Mouse (Mus musculus): ENCODE measurements at regions not wholly inside any gene's neighbourhood (a gene's known extent, or its start where the extent isn't known, plus 50 kb on each side); places are given as distances from the start of the nearest gene placed in this dataset.

DNA sequence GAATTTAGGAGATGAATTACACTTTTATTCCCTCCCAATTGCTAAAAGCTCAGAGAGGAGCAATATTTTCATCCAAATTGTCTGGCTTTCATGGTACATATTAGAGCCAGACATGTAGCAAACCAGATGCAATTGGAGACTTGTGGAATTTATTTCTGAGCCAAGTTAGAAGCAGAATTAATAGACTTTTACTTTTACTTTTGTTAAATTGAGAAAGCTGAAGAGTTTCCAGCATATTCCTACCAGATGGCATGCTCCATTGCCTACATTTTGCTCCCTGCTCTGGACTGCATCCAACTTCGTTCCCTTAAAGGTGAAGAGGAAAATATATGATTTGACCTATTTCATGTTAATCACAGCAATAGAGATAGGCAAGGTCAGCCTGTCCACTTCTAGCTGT lies 646.4 kb upstream of the Slit2 start:
- DNase-seq (ENCODE audit: low spot score), result peak; percentile 61

DNA sequence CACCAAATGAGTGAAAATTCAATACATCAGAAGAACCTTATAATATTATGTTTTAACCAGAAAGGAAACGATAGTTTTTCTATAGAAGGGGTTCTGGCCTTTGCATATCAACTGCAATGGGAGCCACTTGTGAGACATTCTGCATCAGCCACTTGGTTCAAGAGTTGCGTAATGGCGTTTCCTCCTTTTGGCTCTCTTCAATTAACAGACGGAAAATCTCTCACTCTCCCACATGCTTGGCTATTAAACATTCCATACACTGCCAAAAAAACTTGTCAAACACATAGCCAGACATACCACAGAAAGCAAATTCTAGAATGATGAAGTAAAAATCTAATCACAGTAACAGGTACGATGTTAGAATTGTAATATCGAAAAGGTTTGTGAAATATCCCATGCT lies 643.1 kb upstream of the Slit2 start:
- DNase-seq (ENCODE audit: low spot score), result no peak

DNA sequence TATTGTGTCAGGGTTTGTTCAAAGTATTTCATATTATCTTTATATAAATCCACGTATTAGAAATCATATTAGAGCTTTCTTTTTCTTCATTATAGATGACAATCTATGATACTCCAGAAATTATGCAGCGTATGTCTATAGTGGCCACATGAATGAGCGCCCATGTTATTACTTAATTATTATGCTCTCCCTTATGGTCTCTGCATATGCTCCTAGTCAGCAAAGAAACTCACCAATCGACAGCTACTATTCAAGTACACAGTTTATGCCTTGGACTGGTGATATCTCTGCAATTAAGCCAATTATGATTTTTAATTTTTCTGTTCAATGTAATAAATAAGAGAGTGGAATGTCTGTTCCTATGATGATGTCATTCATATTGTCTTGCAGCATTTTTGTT lies 612.8 kb upstream of the Slit2 start:
- DNase-seq (ENCODE audit: low spot score), result no peak

DNA sequence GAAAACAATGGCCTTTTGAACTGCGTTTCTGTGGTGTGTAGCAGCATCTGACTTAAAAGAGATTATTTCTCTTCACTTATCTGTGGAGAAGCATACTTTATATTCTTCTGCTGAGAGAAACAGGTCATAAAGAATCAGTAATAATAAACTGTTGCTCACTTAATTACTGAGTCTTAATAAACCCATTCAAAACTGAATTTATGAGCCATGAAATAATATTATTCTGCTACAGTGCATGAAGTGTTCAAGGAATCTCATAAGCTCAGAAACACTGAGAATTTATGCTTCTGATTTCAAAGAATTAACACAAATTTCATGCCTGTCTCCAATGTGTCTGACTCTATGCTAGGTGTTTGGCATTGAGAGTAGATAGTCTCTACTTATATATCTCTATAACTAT lies 597.0 kb upstream of the Slit2 start:
- DNase-seq (ENCODE audit: low spot score), result no peak

DNA sequence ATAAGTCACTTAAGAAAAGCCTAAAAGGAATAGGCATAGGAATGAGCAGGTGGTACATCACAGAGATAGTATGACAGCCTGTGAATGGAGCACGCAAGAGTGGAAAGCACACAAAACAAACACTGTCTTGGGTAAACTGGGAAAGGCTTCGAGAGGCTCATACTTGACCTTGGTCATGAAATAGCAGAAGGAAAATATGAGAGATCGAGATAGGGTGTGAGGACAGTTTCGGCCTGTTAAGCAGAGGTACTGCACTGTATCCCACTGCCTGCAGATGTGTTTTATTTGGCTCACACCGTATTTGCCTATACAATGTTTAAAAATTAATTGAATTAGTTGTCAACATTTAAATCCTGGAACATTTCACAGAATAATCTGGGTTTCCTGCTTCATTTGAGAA lies 596.2 kb upstream of the Slit2 start:
- DNase-seq (ENCODE audit: low spot score), result no peak

DNA sequence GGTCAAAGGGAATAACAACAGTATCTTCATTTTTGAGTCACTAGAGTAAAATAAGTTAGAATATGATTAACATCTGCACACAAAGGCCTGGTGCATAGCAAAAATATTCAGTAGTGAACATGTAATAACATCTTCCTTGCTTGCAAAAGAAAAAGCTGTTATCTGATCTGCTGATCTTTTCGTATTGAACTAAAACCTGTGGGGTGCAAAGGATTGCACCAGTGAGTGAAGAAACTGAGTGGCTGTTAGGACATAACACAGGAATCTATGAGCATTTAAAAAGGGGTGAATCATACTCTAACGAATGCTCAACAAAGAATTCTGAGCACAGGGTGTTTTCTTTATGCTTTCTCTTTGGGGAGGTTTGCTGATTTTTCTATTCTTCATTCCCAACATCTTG lies 592.2 kb upstream of the Slit2 start:
- DNase-seq (ENCODE audit: low spot score), result no peak

DNA sequence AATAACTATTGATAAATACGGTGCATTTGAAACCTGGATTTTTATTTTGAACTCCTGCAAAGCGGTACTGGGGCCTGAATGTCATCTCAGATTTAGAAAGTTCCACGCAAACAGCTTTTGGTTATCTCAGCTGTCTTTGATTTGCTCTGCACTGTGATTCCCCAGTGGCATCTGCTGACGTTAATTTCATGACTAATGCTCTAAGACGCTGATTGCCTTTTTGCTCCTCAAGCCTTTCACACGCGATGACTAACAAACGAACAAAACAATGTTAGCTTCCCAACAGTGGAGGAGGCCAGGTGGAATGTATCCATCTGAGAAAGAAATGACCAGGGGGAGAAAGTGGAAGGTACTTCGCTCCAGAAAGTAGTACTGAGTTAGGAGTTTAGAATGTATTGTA lies 586.1 kb upstream of the Slit2 start:
- peak; percentile 26 for DNase-seq (ENCODE audit: low spot score)

DNA sequence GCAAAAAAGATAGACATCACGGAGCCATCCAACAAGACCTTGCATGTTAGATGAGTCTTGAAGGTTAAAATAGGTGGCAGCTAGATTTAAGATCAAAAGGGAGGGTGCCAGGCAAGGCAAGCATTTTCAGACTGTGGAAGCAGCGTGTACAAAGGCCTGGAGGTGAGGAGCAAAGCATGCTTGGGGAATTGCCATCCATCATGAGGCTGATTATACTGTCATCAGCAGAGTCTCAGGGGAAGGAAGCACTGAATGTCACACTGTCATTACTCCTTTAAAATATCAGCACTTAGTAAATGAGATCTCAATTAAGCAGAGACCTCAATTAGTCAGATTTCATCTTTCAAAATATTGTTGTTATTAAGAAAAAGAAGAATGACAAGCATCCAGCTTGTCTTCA lies 561.0 kb upstream of the Slit2 start:
- no peak for DNase-seq (ENCODE audit: low spot score)

DNA sequence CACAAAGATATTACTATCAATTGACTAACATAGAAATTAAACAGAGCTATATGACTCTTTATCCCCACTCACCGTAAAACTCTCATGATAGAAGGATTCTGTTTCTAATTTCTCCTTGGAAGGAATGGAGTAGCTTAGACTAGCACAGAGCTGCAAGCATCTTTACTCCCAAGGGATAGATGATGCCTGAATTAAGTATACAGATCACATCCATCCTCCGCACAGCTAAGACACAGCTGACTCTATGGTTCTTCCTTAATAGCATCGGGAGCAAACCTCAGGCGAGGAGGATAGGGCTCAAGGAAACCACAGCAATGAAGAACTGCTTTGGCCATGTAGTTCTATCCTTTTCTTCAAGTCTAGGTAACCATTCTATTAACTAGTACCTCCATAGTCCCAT lies 556.9 kb upstream of the Slit2 start:
- DNase-seq (ENCODE audit: low spot score), result no peak

DNA sequence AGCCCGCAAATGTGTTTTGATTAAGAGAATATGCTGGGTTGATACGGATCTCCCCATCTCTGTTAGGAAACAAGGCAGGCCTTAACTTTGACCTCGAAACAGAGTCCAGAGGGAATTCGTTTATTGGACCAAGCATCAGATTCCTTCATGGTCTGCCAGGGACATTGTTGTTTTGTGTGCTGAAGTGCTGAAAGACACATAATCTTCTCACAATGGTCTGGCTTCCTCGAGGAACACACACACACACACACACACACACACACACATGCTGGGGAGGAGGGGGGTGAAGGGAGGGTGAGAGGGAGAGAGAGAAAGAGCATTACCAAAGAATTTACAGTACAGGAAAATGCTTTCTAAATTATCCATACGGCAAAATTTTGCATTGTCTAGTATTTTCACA lies 556.5 kb upstream of the Slit2 start:
- DNase-seq (ENCODE audit: low spot score), result peak; percentile 58

DNA sequence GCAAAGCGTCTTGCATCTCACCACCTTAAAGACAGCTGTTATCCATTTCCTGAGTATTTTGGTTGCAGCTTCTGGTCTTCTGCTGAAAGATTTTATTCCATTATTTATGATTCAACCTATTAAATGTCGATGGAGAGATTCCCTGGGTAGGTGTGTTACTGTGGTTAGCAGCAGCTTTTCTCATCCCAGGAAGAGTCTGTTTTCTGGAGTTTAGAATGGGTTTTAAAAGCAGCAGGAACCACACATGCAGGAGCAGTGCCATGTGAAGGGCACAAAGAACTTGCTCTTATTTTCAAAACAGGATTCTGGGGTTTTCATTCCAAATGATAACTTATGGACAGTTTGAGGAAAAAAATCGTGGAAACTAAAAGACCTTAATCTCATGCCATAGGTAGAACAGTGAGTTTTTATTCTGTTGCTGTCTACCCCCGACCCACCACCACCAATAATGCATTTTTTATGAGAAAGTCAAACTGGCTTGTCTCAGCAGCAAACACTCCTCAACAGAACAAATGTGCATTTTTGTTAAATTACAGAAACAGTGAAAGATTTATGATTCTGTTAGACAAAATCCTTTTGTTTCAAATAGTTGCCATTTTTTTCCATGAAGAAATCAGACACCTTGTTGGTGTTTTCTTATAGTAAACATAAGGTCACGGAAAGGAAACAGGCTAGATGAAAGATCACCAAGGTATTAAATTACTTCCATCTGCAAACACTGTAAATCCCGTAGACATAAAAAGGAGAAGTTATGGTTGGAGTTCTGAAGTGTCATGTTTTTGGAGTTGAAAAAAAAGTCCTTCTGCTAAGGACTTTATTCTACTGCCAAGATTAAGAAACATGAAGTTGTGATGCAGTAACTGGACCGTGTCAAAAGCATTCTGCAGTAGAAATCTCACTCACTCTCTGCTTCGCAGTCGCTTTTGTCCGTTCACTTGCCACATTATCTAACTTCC lies 553.4 kb upstream of the Slit2 start:
- no peak for DNase-seq (ENCODE audit: low spot score)

DNA sequence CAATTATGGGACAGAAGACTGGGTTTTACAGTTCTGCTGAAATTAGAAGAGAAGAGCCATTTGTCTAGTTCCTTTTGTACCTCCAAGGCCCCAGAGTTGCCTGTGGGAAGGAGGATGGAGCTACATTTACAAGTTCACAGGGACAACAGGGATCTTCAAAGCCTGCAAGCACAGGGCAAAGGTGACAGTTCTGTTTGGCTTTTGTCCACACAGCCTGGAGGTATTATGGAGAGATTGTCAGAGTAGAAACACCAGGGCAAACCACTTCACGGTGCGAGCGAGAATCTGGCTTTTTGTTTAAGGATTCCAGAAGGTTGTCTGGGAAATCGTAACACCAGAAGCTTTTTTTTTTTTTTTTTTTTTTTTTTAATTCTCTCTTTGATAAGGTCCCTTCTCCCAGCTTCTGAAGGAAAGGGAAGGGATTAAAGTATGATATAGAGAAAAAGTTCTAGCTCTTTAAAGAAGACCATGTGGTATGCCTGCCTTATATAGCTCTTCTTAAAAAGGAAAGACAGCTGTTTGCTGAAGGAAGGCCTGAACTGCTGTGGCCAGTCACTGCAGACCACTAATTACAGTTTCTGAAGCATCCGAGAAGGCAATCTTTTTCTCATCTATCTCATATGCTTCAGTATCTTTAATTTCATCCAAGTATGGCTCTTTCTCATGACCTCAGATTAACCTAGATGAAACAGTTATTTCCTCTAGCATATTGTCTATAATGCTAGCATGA lies 551.2 kb upstream of the Slit2 start:
- DNase-seq (ENCODE audit: low spot score), result no peak

DNA sequence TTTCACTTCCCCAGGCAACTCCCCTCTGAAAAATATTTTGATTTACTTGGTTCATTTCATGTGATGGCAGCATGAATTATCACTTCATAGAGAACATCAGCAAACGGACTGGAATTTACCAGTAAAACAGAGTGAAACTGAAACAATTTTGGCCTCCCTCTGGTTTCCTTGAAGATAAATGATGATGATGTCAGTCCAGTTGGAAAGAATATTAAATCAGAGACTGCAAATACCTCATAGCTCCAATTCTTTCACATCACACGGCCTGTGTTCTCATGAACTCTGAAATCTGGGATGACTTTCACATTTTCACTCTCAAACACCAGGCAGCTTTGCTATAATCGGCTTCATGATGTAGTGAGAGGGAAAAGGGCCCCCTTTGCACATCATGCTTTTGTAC lies 546.5 kb upstream of the Slit2 start:
- no peak for DNase-seq (ENCODE audit: low spot score)

DNA sequence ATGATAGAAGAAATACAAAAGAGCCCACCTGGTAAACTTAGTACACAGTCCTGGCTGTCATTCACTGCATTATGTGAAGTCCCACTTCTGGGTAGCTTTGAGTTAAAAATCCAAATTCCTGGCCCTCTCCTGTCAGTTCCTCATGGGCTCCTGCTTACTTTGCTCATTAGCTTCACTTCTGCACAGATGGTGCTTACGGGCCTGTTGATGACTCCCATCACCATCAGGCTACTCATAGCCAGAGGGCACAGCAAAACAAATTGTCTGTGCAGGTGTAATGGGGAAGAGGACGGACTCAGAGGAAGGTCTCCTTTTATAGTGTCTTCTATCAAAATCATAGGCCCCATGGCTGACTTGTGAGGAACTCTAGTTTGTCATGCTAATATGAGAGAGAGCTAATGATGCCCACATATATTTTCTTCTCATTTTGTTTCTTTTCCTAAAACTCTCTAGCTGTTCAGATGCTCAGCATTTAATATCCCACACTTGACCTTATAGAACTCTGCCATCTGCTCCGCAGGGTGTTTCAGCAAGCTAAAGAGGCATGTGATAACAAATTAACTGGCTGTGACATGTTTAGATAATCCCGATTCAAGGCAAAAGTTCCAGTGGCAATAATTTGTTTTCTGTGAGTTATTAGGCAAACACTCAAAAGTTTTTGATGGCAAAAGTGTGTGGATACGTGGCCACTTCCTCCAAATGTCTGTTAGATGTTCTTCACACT lies 536.5 kb upstream of the Slit2 start:
- no peak for DNase-seq (ENCODE audit: low spot score)

DNA sequence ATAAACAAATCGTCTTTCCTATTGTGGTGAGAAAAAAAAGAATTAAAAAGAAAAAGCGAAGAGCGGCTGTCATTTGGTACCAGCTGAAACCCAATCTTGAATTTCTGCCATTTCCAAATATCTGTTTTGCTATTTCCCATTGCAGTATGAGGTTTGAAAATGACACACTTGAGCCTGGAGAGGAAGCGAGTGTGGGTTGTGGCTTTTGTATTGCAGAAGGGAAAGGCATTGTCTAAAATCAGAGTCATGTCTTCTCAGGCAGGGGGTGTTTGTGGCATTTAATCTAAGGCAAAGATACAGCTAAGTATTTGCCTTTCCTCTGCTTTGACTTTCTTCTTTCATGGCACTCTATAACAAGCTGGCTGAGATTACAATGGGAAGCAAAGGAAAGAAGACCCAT lies 518.1 kb upstream of the Slit2 start:
- no peak for DNase-seq (ENCODE audit: low spot score)

DNA sequence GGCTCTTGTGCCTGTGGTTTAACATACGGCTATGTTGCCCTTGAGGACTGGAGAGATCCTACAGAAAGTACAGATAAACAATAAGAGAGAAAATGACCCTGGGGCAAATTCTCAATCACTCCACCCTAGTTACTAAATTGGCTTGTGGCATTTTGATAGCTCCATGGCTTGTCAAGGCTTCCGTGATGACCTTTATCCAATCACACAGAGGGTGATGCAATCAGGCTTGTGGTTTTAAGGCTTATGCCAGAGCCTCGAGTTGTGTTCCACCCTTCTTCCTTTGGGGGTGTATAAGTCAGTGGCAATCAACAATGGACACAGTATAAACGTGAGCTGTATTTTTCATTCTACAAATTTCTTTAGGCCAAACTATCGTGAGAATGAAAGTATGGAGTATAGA lies 513.5 kb upstream of the Slit2 start:
- DNase-seq (ENCODE audit: low spot score), result peak; percentile 69

DNA sequence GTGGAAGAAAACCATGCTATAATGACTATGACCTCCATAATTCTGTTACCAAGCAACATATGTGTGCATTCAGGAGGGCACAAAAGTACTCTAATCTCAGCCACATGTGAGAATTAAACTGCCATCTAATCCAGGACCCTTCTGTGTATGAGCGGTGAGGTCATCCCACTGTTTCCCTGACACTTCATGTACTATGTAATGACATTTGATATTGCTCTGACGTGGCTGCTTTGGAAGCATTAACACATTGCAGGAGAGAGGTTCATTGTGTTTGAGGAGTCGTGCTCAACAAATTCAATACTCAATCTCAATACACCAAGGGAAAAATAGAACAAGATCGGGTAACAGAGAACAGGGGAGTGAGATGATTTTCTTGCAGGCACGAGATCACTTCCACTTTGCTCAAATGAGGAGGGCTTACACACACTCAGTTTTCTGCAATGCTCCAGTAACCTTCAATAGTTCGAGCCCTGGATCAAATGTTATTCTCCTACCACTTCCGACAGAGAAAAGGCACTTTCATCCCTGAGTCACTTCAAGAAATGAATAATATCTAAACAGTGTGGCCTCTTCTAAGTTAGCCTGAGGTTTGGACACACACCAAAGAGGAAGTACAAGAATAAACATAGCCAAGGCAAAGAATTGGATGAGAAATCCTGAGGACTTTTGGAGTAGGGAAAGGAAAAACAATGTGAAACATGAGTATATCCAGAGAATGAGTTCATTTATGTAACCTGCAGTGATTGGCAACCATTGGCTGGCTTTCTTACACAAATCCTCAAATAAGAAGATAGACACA lies 510.7 kb upstream of the Slit2 start:
- DNase-seq (ENCODE audit: low spot score), result peak; percentile 39

DNA sequence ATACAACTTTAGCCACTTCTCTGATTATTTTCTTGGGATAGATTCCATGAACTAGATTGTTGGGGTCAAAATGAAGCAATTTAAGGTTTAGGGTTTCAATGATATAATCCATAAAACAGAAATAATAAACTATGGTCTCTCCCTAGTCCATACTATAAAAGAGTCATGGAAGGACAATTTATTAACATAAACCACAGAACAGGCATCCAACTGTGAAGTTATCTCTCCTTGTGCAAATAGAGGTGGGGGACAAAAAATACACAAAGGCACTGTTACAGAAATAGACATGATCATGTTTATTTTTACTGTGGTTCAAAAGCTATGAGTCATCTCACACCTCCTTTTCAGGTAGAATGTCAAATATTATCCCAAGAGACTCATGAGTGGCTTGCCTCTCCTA lies 503.0 kb upstream of the Slit2 start:
- no peak for DNase-seq (ENCODE audit: low spot score)

DNA sequence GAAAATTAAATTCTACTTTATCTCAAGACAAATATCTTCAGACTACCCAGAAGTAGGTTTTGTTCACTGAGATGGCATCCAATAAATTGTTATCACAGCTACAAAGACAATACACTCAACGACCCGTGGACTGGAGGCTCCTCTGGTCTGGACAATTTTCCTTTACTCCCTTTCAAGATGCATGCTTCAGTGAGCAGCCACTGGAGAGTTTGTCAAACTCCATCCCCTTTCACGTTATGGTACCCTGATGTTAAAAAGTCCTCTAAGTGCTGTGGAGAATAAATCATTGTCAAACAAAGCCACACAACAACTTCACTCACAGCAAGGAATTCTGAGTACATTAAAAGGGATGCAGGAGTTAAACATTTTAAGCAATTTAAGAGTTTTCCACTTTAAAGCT lies 486.7 kb upstream of the Slit2 start:
- no peak for DNase-seq (ENCODE audit: low spot score)

DNA sequence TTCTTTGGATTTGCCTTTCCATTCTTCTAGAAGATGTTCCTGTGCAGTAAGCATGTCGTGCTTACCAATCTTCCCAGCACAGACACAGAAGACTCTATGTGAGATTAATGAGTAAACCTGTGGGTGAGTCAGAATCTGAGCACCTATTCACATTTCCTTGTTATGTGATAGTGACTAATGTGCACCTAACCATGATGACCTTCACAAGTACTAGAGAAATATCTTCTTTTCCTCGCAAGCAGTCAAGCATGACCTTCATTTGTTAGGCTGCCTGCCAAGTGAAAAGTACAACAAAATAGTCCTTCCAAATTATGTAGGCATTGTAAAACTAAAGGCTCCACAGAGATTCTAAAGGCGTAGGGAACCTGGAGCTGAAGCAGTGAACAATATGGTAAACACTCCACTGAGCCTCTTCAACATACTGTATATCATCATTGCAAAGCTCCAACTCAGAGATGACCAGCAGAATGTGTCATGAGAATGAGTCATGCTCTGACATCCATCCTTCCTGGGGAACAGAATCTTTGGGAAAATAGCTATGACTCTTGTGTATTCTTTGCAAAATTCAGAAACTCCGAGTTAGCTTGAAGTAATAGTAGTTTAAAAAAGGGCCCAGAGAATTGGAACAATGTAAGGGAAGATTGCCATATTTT lies 480.0 kb upstream of the Slit2 start:
- DNase-seq (ENCODE audit: low spot score), result no peak

DNA sequence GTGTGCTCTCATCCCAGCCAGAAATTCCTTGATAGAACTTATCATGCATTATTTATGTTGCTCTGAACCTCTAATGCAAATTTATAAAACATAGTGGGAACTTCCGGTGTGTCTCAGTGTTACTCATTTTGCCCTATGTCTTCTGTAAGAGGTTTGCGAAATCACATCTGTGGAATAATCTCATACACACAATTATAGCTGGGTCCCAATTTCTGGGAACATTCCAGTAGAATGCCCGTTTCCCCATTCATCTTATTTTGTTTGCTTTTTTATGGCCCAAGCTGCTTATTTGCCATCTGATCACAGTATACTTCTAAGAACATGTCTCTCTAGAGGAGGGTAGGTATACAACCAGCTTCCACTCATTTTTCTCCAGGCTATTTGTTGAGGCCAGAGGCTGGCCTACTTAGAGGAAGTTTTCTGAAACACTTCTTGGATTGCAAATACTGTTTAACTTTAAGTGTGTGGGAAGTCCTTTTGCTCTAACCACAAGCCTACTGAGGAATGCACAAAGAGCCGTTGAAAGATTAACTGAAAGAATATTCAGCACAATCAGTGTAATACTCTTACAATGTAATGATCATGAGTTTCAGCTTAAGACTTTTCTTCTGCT lies 474.1 kb upstream of the Slit2 start:
- DNase-seq (ENCODE audit: low spot score), result peak; percentile 24

All from adipocyte (in vitro differentiated cells).